Mouse (Mus musculus) kidney, adult 8-10 months (tissue): ENCODE results near the gene Mmel1.

ENCODE experiments used
- DNase-seq, 2 experiments: peaks; one replicate each; pipeline ENCODE4 v3.0.0; 2022

Mmel1 gene

GRCm38 (mm10) chr4:154908490-154908889, 39.1 kb downstream of the Mmel1 start:
- no peak for DNase-seq

GRCm38 (mm10) chr4:154910606-154911522, 41.5 kb downstream of the Mmel1 start:
- DNase-seq = no peak

GRCm38 (mm10) chr4:154911644-154912043, 42.3 kb downstream of the Mmel1 start:
- no peak for DNase-seq

GRCm38 (mm10) chr4:154913845-154914244, 44.5 kb downstream of the Mmel1 start:
- DNase-seq = no peak

GRCm38 (mm10) chr4:154914252-154914651, 44.9 kb downstream of the Mmel1 start:
- no peak for DNase-seq

- peak; percentile 52 to 63 for DNase-seq
Observed at GRCm38 (mm10) chr4:154914707-154915106, 45.3 kb downstream of the Mmel1 start.

GRCm38 (mm10) chr4:154915286-154915685, 45.9 kb downstream of the Mmel1 start:
- peak in 1 of 2 experiments; percentile 22 for DNase-seq

- DNase-seq = no peak
Observed at GRCm38 (mm10) chr4:154916662-154917061, 47.3 kb downstream of the Mmel1 start.

- DNase-seq = no peak
Observed at GRCm38 (mm10) chr4:154922291-154922690, 52.9 kb downstream of the Mmel1 start.

GRCm38 (mm10) chr4:154922931-154923330, 53.5 kb downstream of the Mmel1 start:
- DNase-seq = no peak

GRCm38 (mm10) chr4:154925413-154925812, 56.0 kb downstream of the Mmel1 start:
- no peak for DNase-seq

- no peak for DNase-seq
Observed at GRCm38 (mm10) chr4:154926969-154927898, 57.8 kb downstream of the Mmel1 start.

GRCm38 (mm10) chr4:154927899-154928337, 58.5 kb downstream of the Mmel1 start:
- peak; percentile 33 to 36 for DNase-seq

GRCm38 (mm10) chr4:154928395-154929087, 59.2 kb downstream of the Mmel1 start, which contains the start of gene Tnfrsf14:
Tnfrsf14 (minus strand) TSS chr4:154928563.
- no peak for DNase-seq

GRCm38 (mm10) chr4:154929088-154929660, 59.8 kb downstream of the Mmel1 start:
- peak in 1 of 2 experiments; percentile 12 for DNase-seq

GRCm38 (mm10) chr4:154933306-154933907, 64.0 kb downstream of the Mmel1 start:
- DNase-seq = no peak

GRCm38 (mm10) chr4:154934800-154935199, 65.4 kb downstream of the Mmel1 start:
- no peak for DNase-seq

- no peak for DNase-seq
Observed at GRCm38 (mm10) chr4:154935788-154936187, 66.4 kb downstream of the Mmel1 start.

GRCm38 (mm10) chr4:154936542-154937255, 67.3 kb downstream of the Mmel1 start:
- no peak for DNase-seq

- no peak for DNase-seq
Observed at GRCm38 (mm10) chr4:154937746-154938145, 68.4 kb downstream of the Mmel1 start.

GRCm38 (mm10) chr4:154940156-154940555, 70.8 kb downstream of the Mmel1 start:
- no peak for DNase-seq
